Mouse (Mus musculus): Measurements from ENCODE around the gene Tatdn3. TPM values are rescaled to one million over a fixed set of nuclear protein-coding genes. Genes with fewer than 3 reads are reported as not detected.

Tatdn3 gene
- polyA plus RNA-seq, 1 experiment: 70.8 TPM

DNA sequence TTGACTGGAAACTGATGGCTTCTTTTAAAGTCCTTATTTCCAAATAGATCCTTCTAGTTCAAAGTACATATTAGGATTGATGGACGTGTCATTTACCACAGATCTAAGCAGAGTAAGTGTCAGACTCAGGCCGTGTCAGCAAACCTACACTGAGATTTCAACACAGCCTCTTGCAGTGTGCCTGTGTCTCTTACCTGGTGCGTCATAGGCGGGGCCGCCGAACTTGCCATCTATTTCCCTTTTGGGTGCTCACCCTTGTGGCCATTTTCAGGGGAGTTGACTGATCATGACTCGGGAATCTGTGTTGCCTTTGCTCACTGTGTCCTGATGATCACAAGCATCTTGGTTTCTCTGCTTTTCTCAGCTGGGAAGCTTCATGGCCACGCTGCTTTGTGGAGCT, 20.5 kb upstream of the Tatdn3 start:
- no peak for DNase-seq (ENCODE audit: extremely low spot score in 1 of 2, low spot score in 1 of 2)

DNA sequence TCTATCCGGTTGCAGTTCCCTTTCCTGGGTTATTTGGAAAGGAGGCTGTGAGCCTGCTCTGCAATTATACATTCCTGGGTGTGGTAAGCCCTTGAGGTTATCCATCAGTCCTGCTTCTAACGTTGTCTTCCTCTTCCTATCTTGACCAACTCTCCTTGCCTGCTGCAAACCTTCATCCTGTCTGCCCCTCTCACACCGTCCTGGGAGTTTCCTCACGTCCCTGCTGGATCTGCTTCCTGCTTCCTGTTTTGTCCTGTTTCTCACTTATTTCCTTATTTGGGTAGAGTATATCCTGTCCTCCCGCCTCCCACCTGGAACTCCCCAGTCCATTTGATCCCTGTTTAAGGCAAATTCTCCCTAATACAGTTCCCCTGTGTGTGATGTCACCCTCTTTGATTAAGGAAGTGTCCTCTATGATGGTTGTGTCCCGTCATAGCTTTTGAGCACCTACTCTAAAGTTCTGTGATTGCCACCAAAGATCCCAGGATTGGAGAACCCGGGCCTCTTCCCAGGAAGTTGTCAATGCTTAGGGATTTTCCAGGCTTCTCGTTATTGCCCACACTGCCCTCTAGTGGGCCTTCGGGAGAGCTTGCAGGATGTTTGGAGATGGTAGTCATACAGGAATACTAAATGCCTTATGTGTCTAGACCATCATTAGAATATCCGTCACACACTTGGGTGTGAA, 12.6 kb upstream of the Tatdn3 start:
- DNase-seq (ENCODE audit: extremely low spot score in 1 of 2, low spot score in 1 of 2): peak in 1 of 2 experiments; percentile 71

DNA sequence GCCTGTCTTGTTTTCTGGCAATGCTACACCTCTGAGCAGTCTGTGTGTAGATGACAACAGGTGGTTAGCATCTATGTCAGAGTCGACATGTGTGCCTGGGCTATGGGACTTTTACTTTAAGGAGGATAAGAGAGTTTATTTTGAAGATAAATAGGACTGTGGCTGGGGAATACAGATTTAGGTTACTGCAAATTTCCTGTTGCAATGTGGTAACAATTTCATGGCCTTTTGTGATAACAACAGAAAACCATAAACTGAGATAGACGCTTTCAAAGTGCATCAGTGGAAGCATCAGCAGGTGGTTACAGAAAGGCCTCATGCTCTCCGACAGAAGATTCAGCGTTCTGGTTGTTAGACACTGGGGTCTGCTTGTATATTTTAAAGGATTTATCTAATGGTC, 10.8 kb upstream of the Tatdn3 start:
- no peak for DNase-seq (ENCODE audit: extremely low spot score in 1 of 2, low spot score in 1 of 2)

DNA sequence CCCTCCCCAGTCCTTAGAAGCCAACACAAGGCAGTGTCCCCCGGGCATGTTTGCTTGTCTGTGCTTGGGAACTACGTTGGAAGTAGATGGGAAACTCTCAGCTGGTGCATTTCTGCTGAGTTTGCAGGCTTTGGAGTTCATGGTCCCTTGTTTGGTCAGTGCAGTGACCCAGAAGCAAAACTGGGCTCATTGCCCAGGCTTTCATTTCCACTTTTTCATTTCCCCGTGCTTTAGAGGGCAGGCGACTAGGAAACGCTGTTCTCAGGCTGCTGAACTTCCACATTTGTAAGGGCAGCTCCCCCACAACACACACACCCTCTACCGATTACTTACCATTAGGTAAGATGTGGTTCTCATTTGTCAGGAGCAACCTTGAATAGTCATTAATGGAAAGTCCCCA, 10.3 kb upstream of the Tatdn3 start:
- peak in 1 of 2 experiments; percentile 50 for DNase-seq (ENCODE audit: extremely low spot score in 1 of 2, low spot score in 1 of 2)

DNA sequence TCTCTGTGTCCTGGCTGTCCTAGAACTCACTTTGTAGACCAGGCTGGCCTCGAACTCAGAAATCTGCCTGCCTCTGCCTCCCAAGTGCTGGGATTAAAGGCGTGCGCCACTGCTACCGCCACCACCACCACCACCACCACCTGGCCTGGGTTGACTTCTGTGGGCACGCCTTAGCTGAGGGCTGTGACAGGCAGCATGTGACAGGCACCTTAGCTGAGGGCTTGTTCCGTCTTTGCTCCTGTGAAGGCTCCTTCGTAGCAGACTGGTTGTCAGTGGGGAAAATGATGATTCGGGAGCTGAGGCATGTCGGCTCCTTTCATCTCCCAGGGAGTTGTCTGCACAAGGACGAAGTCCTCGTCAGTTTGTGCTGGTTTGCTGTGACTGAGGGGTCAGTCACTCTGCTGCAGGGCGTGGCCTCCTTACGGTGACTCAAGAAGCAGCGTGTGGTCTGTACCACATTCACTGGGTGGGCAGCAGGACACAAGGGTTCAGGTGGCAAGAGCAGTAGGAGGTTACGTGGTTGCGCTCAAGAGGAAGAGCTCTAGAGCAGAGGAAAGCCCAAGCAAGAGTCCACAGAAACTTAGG, 9.7 kb upstream of the Tatdn3 start:
- no peak for DNase-seq (ENCODE audit: extremely low spot score in 1 of 2, low spot score in 1 of 2)

DNA sequence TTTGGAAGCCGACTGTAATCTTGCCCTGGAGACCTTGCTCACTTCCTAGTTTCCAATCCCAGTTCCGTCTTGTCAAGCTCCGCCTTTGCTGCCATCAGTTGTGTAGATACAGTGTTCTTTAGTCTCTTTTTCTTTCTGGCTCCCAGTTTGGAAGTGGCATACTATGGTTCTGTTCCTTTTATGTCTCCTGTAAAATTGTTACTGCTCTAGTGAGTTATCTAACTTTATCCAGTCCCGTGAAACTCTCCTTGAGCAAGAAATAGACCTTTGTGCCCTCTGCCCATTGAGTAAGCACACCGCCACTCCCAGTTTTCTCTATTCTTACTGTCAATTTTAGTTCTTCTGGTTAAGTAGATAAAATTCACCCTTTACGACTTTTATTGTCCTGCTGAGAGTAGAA, 8.9 kb upstream of the Tatdn3 start:
- DNase-seq (ENCODE audit: extremely low spot score in 1 of 2, low spot score in 1 of 2): no peak

DNA sequence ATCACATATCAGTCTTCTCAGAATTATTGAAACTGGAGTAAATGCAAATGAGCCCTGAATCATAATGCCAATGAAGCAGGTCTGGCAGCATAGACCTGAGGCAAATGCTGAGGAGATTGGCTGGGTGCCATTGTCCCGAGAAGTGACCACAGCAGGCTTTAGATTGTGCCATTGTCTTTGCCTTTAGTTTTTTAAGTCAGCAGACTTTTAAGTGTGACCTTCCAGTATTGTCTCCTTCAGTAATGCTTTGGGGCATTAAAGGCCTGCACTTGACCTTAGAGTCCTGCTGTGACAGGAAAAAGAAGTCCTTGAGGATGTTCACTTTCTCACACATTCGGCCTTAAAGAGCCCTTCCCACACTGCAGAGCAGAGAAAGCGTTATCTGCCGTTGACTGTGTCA, 7.5 kb upstream of the Tatdn3 start:
- no peak for DNase-seq (ENCODE audit: extremely low spot score in 1 of 2, low spot score in 1 of 2)

DNA sequence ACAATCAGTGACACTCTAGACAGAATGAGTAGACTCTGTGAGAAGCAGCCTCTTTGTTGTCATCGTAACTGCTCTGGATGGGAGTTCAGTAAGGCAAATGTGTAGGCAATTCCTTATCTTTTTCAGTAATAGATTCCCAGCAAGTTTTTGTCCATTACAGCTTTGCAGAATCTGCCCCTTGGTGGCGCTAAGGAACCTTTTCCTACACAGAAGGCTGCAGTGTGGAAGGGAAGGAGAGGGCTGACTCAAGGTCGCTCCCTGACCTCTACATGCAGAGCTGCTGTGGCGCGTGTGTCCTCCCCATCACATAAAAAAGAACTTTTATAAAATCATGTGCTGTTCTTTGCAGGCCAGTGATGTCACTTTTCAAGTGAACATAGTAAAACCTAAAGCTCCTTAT, 5.6 kb upstream of the Tatdn3 start:
- DNase-seq (ENCODE audit: extremely low spot score in 1 of 2, low spot score in 1 of 2): no peak

DNA sequence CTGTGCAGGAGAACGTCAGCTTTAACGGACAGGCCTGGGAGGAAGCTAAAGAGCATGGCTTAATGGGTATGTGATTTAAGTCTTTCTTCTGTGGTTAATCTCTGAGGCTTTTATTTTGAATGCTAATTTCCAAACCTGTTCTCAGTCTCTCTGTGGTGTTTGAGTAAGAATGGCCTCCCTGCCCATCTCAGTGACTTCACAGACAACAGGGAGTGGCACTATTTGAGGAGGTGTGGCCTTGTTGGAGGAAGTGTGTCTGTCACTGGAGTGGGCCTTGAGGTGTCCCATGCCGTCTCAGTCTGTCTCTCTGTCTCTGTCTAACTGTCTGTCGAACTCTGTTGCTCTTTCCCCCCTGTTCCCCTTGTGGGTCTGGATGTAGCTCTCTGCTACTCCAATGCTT, 2.5 kb upstream of the Tatdn3 start:
- no peak for DNase-seq (ENCODE audit: extremely low spot score in 1 of 2, low spot score in 1 of 2)

DNA sequence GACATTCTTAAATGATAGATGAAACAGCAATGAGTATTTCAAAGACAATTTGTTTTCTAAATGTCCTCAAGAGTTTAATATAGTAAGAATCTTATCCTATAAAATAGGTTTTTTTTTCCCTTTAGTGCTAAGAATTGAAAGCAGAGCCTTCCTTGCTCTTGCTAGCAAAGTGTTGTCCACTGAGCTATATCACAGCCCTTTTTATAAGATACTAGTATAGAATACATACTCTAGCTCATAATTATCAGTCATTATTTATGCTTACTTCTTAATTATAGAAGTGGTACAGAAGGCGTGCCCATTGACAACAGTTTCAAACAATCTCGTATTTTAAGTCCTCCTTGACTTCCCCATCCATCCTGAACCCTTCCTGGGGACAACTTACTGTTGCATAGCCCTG, 1.8 kb upstream of the Tatdn3 start:
- DNase-seq (ENCODE audit: extremely low spot score in 1 of 2, low spot score in 1 of 2): no peak

DNA sequence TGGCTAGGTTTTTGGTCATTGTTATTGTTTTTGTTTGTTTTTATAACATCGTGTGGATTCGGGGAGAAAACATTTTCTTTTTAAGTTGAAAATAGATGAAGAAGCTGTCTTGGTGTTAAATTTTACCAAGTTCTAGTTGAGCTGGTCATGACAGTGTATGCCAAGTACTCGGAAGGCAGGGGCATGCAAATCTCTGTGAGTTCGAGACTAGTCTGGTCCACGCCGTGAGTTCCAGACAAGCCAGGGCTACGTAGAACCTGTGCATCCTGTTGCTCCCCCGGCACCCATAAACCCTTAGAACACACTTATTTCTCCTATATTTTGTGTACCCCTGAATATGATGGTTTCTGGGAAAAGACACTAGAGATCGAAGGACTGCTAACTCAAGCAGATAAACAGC, 968 bp upstream of the Tatdn3 start:
- DNase-seq (ENCODE audit: extremely low spot score in 1 of 2, low spot score in 1 of 2): no peak

DNA sequence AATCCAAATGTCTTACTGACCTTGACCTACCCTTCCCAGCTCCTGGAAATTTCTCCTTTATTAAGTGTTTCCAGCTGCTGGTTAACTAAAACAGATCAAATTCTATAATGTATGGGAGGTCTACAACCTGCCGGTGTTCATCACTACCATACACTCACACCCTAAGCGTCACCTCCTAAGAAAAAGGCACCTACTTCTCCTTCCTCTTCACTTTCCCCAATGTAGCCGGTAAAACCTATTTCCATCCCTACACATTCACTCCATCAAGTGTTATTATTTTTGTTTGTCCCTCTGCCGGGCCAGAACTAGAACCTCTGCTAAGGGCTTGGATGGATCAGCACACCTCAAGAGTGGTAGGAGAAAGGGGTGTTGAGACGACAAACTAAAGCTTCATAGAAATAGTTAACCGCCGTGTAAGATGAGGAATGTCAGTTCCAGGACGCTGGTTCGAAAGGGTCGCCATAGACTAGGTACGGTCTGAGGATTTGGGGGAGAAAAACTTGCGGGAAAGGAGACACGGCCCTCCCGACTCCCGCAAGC, 421 bp downstream of the Tatdn3 start:
- peak in 1 of 2 experiments; percentile 12 for DNase-seq (ENCODE audit: extremely low spot score in 1 of 2, low spot score in 1 of 2)

DNA sequence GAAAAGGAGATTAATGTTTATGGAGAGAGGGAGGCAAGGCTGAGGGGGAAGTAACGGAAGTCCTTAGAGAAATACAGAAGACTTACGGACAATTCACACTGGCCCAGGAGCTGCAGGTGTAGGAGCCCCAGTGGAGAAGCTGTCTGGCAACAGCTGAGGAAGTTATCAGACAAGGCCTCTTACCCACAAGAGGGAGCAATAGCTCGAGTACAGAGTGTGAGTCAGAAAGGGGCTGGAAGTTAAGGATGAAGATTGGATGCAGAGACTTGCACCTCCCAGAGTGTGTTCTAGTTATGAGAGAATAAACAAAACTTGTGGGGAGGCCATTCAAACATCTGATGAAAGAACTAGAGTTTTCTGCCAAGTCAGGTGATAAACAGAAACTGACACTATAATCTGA, 5.3 kb downstream of the Tatdn3 start:
- no peak for DNase-seq (ENCODE audit: extremely low spot score in 1 of 2, low spot score in 1 of 2)

DNA sequence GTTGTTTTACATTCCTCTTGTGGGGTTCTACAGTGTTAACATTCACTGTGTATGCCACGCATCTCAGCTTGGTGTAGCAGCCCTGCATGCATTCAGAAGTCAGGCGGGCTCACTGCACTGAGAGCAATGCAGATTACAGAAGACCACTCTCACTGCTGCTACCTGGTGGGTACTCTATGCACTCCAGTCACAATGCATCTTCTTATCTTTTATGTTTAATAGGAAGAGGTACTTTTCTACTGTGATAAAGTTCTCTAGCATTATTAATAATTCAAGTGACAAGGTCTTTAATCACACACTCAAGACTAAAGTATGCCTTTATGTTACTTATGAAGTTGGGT, 7.2 kb downstream of the Tatdn3 start:
- DNase-seq (ENCODE audit: extremely low spot score in 1 of 2, low spot score in 1 of 2): no peak

DNA sequence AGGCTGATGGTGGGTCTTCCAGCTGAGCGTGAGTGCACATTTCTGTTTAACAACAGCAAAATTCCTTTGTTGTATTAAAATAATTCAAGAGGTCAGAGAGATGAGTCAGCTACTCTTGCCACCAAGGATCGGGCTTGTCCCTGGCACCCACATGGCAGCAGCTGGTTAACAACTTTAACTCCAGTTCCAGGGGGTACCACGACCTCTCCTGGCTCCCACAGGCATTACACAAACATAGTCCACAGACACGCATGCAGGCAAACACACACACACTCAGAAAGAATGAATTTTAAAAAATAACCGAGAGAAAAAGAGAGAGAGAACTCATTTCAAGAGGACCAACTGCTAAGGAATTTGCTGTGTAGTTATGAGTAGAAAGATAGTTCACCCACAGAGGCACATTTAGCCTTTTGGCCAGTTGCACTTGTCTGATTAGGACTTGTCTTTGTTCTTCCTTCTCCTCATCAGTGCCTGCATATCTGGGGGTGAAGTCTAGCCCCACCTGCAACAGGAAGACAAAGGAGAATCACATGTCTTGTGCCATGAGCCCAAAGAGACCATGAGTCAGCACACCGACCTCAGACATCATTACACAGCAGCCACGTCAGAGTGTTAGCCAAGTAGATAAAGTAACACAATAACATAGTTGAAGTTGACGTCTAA, 7.7 kb downstream of the Tatdn3 start:
- no peak for DNase-seq (ENCODE audit: extremely low spot score in 1 of 2, low spot score in 1 of 2)

DNA sequence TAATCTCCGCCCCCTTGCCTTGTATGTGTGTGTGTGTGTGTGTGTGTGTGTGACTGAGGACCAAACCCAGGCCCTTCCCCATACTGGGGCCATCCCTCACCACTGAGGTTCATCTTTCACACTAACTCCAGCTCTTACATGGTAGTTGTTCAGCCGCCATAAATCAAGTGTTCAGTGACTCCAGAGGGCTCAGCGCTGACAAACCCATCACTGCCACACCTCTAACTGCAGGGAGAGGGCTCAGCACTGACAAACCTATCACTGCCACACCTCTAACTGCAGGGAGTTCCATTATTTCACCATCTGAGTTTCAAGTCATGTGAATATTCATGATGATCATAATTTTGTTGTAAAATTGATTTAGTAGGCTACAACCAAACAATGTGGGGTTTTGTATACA, 9.2 kb downstream of the Tatdn3 start:
- DNase-seq (ENCODE audit: extremely low spot score in 1 of 2, low spot score in 1 of 2): no peak

DNA sequence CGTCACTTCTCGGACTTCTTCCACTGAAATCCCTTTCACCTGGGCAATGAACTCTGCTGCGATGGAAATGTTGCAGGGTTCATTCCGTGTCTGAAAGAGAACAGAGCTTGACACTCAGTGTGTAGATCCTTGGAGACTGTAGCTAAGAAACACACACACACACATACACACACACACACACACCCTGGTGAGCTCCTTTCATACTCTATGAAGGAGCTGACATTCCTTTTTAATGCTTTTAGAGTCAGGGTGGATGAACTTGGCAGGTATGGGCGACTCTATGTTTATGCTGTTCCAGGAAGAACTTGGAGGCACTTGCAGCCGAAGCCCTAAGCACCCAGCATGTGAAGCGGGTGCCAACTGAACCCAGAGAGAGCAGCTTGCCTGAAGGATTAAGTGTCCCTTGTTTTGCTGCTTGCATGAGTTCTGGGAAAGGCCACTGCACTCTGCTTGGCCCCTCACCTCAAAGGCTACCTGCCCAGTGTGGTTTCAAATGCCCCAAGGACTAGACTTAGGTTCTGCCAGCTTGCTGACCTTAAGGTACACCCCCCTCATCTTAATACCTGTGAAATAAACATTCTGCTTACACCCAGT, 16.4 kb downstream of the Tatdn3 start:
- no peak for DNase-seq (ENCODE audit: extremely low spot score in 1 of 2, low spot score in 1 of 2)

DNA sequence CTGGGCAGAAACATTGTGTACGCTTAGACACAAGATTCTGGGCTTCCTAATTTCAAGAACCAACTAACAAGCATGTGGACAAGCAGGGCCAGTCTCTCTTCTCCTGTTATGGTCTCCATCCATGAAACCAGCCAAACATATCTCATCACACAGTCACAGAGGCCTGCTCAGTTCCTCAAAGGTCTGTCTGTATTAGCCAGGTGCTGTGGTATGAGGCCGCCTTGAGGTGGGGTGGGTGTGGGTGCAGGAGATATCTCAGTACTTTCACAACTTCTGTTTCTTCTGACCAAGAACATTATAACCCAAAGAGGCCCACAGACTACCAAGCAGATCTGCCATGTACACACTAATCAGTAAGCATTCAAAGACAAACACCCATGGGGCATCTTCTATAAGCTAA, 17.5 kb downstream of the Tatdn3 start:
- no peak for DNase-seq (ENCODE audit: extremely low spot score in 1 of 2, low spot score in 1 of 2)

DNA sequence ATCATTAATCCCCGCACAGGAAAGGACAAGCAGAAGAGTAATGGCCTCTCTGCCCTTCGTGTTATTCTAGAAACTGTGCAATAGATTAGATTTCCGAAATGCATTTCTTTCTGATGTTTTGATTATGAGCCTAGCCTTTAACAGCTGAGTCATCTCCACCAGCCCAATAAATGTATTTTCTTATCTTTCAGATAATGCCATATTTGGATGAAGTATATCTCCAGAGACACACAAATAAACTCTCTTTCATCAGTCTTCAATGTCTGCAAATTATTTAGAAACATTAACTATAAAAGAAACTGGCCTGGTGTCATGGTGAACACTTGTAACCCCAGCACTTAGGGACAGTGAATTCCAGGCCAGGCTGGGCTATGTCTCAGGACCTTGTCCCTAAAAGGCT, 20.0 kb downstream of the Tatdn3 start:
- DNase-seq (ENCODE audit: extremely low spot score in 1 of 2, low spot score in 1 of 2): no peak

DNA sequence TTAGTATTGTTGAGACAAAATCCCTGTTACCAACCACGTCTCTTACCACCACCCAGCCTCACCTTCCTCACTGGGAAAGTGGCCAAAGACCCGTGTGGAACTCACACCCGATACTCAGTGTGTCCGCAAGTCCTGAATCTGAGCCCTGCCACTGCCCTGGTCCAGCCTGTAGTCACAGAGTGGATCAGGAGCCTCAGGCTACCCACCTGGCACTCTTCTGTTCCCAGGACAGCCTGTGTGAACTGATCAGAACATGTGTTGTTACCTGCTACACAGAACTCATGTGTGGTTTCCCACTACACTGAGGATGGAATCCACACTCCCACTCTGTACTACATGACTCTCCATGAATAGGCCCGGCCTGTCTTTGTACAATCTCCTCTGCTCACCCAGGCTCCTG, 20.6 kb downstream of the Tatdn3 start:
- no peak for DNase-seq (ENCODE audit: extremely low spot score in 1 of 2, low spot score in 1 of 2)

DNA sequence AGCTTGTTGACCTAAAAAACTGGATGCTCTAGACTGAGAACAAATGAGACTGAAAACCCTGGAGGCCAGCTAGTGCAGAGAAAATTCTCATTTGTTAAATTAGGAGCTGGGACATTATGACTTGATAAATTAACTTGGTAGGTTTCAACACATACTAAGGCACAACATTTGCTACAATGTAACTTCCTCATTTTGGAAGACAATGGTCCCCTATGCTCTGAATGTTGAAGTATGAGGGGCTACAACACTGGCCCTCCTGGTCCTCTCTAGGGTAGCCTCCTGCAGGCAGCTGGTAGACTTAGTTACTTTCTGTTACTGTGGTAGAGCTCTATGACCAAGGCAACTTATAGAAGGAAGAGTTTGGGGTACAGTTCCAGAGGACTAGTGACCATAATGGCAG, 21.4 kb downstream of the Tatdn3 start:
- DNase-seq (ENCODE audit: extremely low spot score in 1 of 2, low spot score in 1 of 2): no peak

DNA sequence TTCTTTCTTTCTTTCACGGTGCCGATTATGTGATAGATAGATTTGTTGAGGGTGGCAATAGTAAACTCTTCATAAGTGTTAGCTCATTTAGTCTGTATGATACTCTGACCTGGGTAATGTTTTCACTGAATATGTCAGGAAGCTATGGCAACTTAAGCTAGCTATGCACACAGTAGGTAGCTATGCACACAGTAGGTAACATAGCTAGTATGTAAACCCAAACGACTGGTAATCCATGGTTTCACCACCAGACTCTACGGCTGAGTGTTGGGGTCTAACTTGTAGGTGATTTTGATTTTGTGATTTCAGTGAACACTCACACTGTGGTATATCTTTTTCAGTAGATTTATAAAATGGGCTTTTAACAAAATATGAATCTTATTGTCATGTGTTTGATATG, 24.7 kb downstream of the Tatdn3 start:
- DNase-seq (ENCODE audit: extremely low spot score in 1 of 2, low spot score in 1 of 2): no peak
